Mouse (Mus musculus) ES-Bruce4 (cell line): ENCODE measurements at regions not wholly inside any gene's neighbourhood (a gene's known extent, or its start where the extent isn't known, plus 50 kb on each side); places are given as distances from the start of the nearest gene placed in this dataset.

ENCODE experiments used
- H3K27ac ChIP-seq: 2 replicates; pipeline ENCODE4 v1.5.1; 2012; ENCODE audit warnings: low read length, inconsistent platforms; ENCODE audit not compliant: insufficient read depth
- H3K27me3 ChIP-seq: 2 replicates; pipeline ENCODE4 v1.6.1; 2012; ENCODE audit warnings: mild to moderate bottlenecking, low read length, inconsistent platforms; ENCODE audit not compliant: control insufficient read depth, poor library complexity, insufficient read depth, severe bottlenecking
- H3K36me3 ChIP-seq: 2 replicates; pipeline ENCODE4 v1.6.1; 2012; ENCODE audit warnings: inconsistent platforms, mild to moderate bottlenecking, low read length, moderate library complexity; ENCODE audit not compliant: control insufficient read depth, poor library complexity, insufficient read depth, severe bottlenecking
- H3K4me1 ChIP-seq: one replicate; pipeline ENCODE4 v1.8.1; 2011; ENCODE audit warnings: low read length; ENCODE audit not compliant: control insufficient read depth, insufficient read depth
- H3K4me3 ChIP-seq: 2 replicates; pipeline ENCODE4 v1.5.1; 2011; ENCODE audit warnings: low read depth, mild to moderate bottlenecking, low read length
- H3K9ac ChIP-seq: 2 replicates; pipeline ENCODE4 v1.6.1; 2012; ENCODE audit warnings: low read depth, mild to moderate bottlenecking, inconsistent platforms; ENCODE audit not compliant: poor library complexity, severe bottlenecking
- H3K9me3 ChIP-seq: replicated peaks from 2 replicates; pipeline ENCODE4 v1.6.1; 2012; ENCODE audit warnings: mild to moderate bottlenecking, low read length, inconsistent platforms; ENCODE audit not compliant: control insufficient read depth, poor library complexity, insufficient read depth, severe bottlenecking
- CTCF ChIP-seq: IDR thresholded peaks from one replicate; pipeline ENCODE4 v1.8.1; 2011; ENCODE audit warnings: low read depth, low read length
- EP300 ChIP-seq: IDR thresholded peaks from 2 replicates; pipeline ENCODE4 v1.6.1; 2011; ENCODE audit warnings: low read depth, low read length; ENCODE audit not compliant: insufficient read depth
- POLR2A ChIP-seq: IDR thresholded peaks from one replicate; pipeline ENCODE4 v1.8.1; 2011; ENCODE audit warnings: low read length; ENCODE audit not compliant: insufficient read depth

- Histone ChIP-seq H3K36me3 (no peaks in the 10 kb centered on the region), H3K27me3 (no peaks in the 10 kb centered on the region), H3K27ac (no peak overlapping the region), H3K9ac (no peak overlapping the region), H3K9me3 (no peaks in the 10 kb centered on the region), H3K4me3 (no peak overlapping the region), H3K4me1 (no peaks in the 10 kb centered on the region)
- TF ChIP-seq EP300 (no peak), POLR2A (no peak), CTCF (no peak)
Measured at GRCm38 (mm10) chr12:16167793-16168343, 351.1 kb upstream of the Trib2 start.

DNA sequence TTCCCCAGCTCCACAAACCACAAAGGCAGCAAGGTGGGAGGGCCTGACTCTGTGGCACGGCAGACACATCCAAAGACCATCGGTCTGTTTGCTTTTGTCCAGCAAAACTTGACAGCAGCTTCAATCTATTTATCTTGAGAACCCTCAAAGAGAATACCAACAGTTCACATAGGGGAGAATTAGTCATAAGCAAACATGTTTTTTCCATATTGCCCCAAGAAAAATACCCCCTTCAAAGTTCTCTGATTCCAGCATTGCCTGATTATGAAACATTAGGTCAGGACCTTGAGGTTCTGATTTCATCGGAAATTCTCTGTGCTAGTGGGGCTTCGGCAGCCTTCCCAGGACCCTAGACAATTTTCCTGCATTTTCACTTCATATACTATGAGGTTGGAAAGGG is 348.4 kb upstream of the Trib2 start:
- Histone ChIP-seq H3K9me3 (no peaks in the 10 kb centered on the region), H3K27me3 (no peaks in the 10 kb centered on the region), H3K27ac (no peak overlapping the region), H3K36me3 (no peaks in the 10 kb centered on the region), H3K4me1 (no peaks in the 10 kb centered on the region), H3K4me3 (no peak overlapping the region), H3K9ac (no peak overlapping the region)
- no peak for TF ChIP-seq EP300

DNA sequence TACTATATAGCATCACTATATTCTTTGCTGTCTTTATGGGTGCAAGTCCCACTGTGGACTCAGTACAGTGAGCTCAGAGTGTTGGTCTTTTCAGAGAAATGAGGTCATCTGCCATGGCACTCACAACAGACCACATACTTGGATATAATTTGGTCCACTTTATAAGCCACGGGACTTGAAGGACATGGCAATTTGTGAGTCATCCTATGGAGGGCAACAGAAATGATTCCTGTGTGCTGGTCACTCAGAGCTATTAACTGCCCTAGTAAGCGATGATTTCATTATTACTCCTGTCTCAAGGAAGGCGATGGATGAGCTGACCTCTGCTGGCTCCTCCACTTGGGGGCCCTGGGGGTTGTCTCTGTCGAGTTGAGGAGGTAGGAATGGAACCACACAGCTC is 345.2 kb upstream of the Trib2 start:
- Histone ChIP-seq H3K4me1 (no peaks in the 10 kb centered on the region), H3K4me3 (no peak overlapping the region), H3K36me3 (no peaks in the 10 kb centered on the region), H3K27me3 (no peaks in the 10 kb centered on the region), H3K9ac (no peak overlapping the region), H3K9me3 (no peaks in the 10 kb centered on the region), H3K27ac (no peak overlapping the region)
- no peak for TF ChIP-seq CTCF
- no peak for TF ChIP-seq EP300
- TF ChIP-seq POLR2A = no peak

- TF ChIP-seq EP300 (no peak), POLR2A (no peak), CTCF (no peak)
- H3K27ac ChIP-seq = no peak overlapping the region
Measured at GRCm38 (mm10) chr12:16157896-16158295, 341.2 kb upstream of the Trib2 start.

GRCm38 (mm10) chr12:16155791-16156558 is 339.3 kb upstream of the Trib2 start:
- H3K36me3 ChIP-seq = no peaks in the 10 kb centered on the region
- H3K9ac ChIP-seq = no peak overlapping the region
- H3K4me1 ChIP-seq = no peaks in the 10 kb centered on the region
- no peak overlapping the region for H3K4me3 ChIP-seq
- H3K9me3 ChIP-seq = no peaks in the 10 kb centered on the region
- no peaks in the 10 kb centered on the region; the same call in 1 of the 2 replicates for H3K27me3 ChIP-seq
- H3K27ac ChIP-seq = no peak overlapping the region
- no peak for TF ChIP-seq POLR2A
- no peak for TF ChIP-seq CTCF
- no peak for TF ChIP-seq EP300

More at GRCm38 (mm10) chr12:16157896-16158295, 341.2 kb upstream of the Trib2 start:
- H3K27me3 ChIP-seq = no peaks in the 10 kb centered on the region
- no peak overlapping the region for H3K9ac ChIP-seq
- no peaks in the 10 kb centered on the region for H3K4me1 ChIP-seq
- no peaks in the 10 kb centered on the region for H3K36me3 ChIP-seq
- no peaks in the 10 kb centered on the region for H3K9me3 ChIP-seq
- no peak overlapping the region for H3K4me3 ChIP-seq

DNA sequence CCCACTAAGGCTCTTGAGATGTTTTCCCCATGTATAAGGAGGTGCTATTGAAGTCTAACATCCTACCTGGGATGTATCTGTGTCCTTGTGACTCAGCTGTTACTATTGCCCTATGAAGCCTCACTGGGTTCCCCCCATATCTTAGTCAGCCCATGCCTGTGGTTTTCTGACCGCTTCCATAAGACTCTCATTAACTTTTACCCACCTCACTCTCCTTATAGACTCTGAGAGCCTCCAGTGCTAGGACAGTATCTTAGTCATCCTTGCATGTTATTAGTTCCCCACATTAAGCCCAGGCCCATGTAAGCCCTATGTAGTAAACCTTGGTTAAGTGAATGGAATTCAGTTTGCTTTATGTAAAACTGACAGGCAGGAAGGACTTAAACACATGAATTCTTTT is 337.5 kb upstream of the Trib2 start:
- H3K9me3 ChIP-seq = no peaks in the 10 kb centered on the region
- H3K4me1 ChIP-seq = no peaks in the 10 kb centered on the region
- no peak overlapping the region for H3K4me3 ChIP-seq
- H3K27me3 ChIP-seq = no peaks in the 10 kb centered on the region; the same call in 1 of the 2 replicates
- H3K27ac ChIP-seq = no peak overlapping the region
- no peaks in the 10 kb centered on the region for H3K36me3 ChIP-seq
- TF ChIP-seq CTCF (no peak), EP300 (no peak), POLR2A (no peak)
- no peak overlapping the region for H3K9ac ChIP-seq
